Mouse (Mus musculus): ENCODE results near the gene Cap1.
"Not testable (repeated sequence)": the region's sequence is repeated elsewhere in the genome, so short reads cannot be mapped to it uniquely, and the experiment has no call there.

Cap1 gene

DNA sequence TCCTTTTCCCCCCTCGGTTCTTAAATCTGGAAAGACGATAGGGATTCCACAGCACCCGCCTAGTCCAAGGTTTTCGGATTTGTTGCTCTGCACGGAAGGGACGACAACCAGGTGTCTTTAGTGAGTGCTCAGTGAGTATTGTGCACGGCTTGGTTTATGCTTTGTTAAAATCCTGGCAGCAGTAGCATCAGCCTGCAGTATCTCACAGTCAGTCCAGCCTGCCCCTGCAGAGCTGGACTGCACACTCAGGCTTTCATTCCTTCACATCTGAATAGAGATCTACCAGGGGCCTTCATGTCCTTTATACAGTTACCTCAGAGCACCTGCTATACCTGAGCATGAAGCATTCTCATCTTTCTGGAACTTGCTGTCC is 49.5 kb downstream of the Cap1 start:
- no peak for DNase-seq

DNA sequence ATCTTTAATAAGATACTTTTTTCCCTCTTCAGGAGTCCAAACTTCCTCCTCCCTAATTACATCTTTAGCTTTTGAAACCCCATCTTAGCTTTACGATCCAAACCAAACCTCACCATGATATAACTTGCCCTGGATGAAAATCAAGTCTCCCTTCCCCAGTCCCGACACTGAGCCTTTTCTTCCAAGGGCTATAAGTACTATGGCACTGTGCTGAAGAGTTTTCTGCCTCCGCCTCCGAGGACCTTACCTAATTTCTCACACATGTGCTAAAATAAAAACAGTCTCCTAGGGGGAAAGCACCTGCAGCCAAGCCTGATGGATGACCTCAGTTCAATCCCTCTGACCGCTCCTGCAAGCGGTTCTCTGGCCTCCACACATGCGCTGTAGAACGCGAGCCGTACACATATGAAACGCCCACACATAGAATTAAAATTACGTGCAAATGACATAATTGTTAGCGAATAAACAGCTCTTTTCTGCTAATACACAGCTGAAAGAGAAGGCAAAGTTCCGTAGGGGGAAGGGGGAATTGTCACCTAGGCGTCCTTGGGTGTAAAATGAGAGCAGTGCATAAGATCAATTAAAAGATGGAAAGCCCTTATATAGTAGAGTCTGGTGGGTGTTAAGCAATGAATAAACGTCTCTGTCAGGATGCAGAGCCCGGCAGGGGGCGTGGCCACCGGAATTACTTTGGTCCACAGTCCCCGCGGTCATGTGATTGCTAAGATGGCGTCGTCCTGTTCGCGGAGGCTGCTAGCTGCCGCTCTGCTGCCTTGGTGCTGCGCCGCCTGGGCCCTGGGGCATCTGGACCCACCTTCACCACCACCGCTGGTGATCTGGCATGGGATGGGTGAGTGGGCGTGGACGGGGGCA is 50.1 kb downstream of the Cap1 start, which contains the start of gene Ppt1:
Gene Ppt1 (plus strand): TSS at position 713 of the 873 bp plus-strand sequence.
- DNase-seq: peak; percentile 92

DNA sequence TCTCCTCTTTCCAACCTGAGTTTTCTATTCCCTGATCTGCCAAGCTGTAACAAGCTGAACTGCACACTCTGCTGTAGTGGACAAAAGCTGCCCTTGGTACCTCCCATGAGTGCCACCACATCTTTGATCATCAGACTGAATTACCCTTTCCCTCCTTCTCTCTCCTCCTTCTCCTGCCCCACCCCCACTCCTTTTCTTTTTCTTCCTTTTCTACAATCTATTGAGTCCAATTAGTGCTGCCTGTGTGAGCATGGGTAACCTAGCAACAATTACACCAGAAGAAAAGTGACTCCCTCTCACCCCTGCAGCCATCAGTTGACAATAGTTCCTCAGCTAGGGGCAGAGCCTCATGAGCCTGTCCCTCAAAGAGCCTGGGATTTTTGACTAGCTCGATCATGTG is 54.0 kb downstream of the Cap1 start:
- peak; percentile 65 for DNase-seq

DNA sequence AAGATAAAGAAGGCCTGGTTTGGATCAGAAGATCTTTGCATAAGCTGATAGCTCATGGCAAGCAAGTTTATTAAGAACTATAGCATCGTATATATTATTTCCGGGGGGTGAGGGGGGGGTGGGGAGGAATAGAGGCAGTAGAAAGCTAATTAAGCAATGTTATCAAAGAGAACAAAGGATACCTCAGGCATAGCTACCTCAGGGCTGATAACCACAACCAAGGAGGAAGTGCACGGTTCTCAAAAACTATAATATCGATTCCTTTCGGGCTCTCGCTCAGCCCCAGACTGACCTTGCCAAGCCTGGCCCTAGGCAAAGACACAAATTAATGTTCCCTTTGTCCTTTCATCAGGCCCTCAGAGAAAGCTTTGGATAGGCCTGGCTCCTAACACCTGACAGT is 56.5 kb downstream of the Cap1 start:
- no peak for DNase-seq

DNA sequence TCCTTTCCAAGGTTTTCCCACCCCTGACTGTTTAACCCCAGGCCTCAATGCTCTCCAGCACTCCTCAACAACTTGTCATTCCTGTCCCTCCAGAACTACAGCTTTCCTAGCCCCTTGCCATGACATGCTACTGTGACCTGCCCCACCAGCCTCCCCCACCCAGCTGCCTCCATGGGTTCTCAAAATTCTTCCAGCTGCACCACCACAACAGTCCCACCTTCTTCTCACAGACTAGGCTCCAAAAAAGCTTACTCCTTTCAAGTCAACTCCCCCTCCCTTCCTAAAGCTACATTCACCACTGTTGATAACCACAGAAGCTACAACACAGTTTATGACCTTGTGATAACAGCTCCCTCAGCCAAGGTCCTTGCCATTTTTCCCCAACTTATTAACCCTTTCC is 58.2 kb downstream of the Cap1 start:
- no peak for DNase-seq

DNA sequence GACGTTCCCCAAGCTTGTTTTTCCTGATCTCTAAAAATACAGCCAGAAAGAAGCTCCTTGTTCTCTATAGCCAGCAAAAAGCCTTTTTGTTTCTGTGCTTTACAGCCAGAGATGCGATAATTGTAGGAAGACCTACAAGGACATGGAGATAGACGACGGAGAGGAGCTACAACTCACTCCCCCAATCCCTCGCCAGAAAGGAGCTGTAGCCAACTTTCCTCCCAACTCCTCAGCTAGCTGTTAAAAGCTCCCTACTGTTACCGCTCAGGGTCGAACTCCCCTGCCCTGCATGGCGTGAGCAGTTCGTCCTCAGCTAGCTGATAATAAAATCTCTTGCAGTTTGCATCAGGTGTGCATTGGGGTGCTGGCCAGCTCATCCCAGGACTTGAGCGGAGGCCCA is 64.9 kb downstream of the Cap1 start:
- DNase-seq: not testable (repeated sequence)

DNA sequence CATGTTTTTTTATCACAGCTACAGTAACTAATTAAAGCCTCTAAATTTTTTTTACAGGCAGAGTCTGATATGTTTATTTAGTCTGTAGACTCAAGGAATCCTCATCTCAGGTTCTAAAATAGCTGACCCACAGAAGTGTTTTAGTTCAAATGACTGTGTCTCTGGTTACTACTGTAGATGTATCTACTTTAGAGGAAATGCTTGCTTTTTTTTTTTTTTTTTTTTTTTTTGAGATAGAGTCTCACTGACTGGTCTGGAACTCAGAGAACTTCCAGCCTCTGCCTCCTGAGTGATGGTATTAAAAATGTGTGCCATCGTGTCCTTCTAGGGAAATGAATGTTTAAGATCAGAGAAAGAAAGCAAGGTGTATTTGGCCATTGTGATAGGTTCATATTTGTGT is 69.7 kb downstream of the Cap1 start:
- DNase-seq: no peak

DNA sequence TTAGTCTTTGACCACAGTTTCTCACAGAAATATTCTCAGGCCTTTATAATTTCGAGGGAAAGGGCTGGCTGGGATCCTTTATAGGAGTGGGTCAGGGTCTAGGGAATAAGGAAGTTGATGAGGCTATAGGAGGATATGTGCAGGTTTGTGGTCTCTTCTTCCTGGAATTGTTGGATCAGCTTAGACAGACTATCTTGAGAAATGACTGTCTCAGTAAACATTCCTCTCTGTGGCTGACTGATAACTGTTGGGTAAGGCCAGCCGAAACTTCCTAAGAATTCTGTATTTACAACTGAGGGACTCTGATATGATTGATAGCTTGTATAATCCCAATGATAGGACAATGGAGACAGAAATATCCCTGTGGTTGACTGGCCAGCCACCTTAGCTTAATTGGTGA is 74.0 kb downstream of the Cap1 start:
- no peak for DNase-seq

DNA sequence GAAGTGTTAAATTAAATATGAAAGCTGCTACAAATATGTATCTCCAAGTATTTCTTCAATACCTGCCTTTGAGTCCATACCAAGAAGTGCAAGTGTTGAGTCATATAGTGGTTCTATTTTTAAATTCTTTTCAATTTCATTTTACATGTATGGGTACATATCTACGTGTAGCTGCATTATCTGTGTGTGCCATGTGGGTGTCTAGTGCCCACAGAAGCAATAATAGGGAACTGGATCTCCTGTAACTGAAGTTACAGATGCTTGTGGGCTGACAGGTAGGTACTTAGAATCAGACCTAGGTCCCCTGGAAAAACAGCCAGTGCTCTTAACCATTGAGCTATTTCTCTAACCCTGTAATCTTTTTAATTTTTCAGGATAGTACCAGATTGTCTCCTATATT is 74.7 kb downstream of the Cap1 start:
- DNase-seq: no peak

Data from retina, postnatal 1 day (tissue).